Mouse (Mus musculus): ENCODE measurements around the gene Xndc1. TPM values are rescaled to one million over a fixed set of nuclear protein-coding genes. Genes with fewer than 3 reads are reported as not detected.

Gene Xndc1
- polyA plus RNA-seq, 1 experiment from 2014 or later: 34.4 TPM

GRCm38 (mm10) chr7:102101487-102101886 lies 36.2 kb downstream of the Xndc1 start, which contains the start of gene Art1:
Gene Art1, plus strand, starts transcription at chr7:102101743.
- Histone ChIP-seq H3K36me3 (ENCODE audit: insufficient read depth, low read length) (no peaks in the 10 kb centered on the region), H3K27me3 (ENCODE audit: insufficient read depth, low read length) (0 out of 2 replicates have a peak, but pooled peaks cover 3% of the 10 kb centered on the region), H3K4me2 (replicated peaks; ENCODE audit: low read depth, low read length) (no peak within 1 kb of the TSS; the same call in 1 of the 2 replicates), H3K4me3 (ENCODE audit: low read length) (no peak within 1 kb of the TSS), H3K27ac (ENCODE audit: low read length) (peak within 1 kb of the TSS; percentile 69), H3K9me3 (ENCODE audit: low read length) (no peaks in the 10 kb centered on the region), H3K4me1 (ENCODE audit: insufficient read depth, low read length) (peaks cover 25% of the 10 kb centered on the region), H3K9ac (replicated peaks; ENCODE audit: low read length) (no peak within 1 kb of the TSS)
- WGBS: 36% methylated on average over 5 of the region's 5 CpGs
- no peak for ATAC-seq (ENCODE audit: low FRiP score, low TSS enrichment)

GRCm38 (mm10) chr7:102102241-102102640 lies 36.9 kb downstream of the Xndc1 start:
- Histone ChIP-seq H3K9ac (replicated peaks; ENCODE audit: low read length) (no peak overlapping the region), H3K27me3 (ENCODE audit: insufficient read depth, low read length) (0 out of 2 replicates have a peak, but pooled peaks cover 3% of the 10 kb centered on the region), H3K4me2 (replicated peaks; ENCODE audit: low read depth, low read length) (no peak overlapping the region), H3K9me3 (ENCODE audit: low read length) (no peaks in the 10 kb centered on the region), H3K4me3 (ENCODE audit: low read length) (no peak overlapping the region), H3K36me3 (ENCODE audit: insufficient read depth, low read length) (no peaks in the 10 kb centered on the region), H3K27ac (ENCODE audit: low read length) (no peak overlapping the region), H3K4me1 (ENCODE audit: insufficient read depth, low read length) (peaks cover 31% of the 10 kb centered on the region)
- WGBS: 61% methylated on average over 8 of the region's 8 CpGs
- ATAC-seq (ENCODE audit: low FRiP score, low TSS enrichment): no peak

DNA sequence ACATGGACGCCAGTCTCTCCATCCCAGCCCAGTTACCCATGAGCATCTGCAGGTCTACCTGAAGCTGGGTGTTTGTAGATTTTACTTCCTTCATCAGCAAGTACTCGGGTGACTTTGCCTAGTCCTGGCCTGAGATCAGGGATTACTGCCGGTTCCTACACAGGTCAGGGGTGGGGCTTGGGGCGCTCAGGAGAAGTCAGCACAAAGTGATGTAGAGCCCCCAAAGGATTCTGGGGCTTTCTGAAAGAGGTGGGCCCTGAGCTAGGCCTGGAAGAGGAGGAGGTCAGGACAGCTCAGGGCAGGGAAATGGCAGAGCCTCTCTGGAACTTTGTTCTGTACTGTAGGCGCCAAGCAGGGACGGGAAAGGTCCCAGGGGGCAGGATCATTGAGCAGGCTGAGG lies 37.4 kb downstream of the Xndc1 start:
- 48% methylated on average over 6 of the region's 6 CpGs for WGBS

DNA sequence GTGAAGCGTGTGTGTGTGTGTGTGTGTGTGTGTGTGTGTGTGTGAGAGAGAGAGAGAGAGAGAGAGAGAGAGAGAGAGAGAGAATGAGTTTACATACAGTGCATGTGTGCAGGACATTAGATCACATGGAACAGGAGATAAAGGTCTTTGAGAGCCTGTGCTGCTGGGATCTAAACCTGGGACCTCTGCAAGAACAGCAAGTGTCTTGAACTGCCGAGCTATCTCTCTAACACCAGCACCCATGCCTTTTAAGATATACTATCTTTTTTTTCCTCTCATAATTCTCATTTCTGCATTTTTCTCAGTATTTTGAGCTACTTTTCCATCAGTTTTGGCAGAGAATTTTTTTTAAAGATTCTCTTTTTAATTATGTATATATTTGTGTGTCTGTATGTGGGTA lies 38.2 kb downstream of the Xndc1 start:
- Histone ChIP-seq H3K9ac (replicated peaks; ENCODE audit: low read length) (no peak overlapping the region), H3K4me2 (replicated peaks; ENCODE audit: low read depth, low read length) (no peak overlapping the region), H3K27ac (ENCODE audit: low read length) (no peak overlapping the region), H3K4me1 (ENCODE audit: insufficient read depth, low read length) (peaks cover 31% of the 10 kb centered on the region), H3K27me3 (ENCODE audit: insufficient read depth, low read length) (0 out of 2 replicates have a peak, but pooled peaks cover 3% of the 10 kb centered on the region), H3K9me3 (ENCODE audit: low read length) (no peaks in the 10 kb centered on the region), H3K4me3 (ENCODE audit: low read length) (no peak overlapping the region), H3K36me3 (ENCODE audit: insufficient read depth, low read length) (no peaks in the 10 kb centered on the region)
- 79% methylated on average over 2 of the region's 2 CpGs for WGBS
- ATAC-seq (ENCODE audit: low FRiP score, low TSS enrichment): no peak

More for the DNA sequence above, 37.4 kb downstream of the Xndc1 start:
- H3K4me2 ChIP-seq (replicated peaks; ENCODE audit: low read depth, low read length): no peak overlapping the region
- no peak for ATAC-seq (ENCODE audit: low FRiP score, low TSS enrichment)
- H3K4me3 ChIP-seq (ENCODE audit: low read length): no peak overlapping the region
- no peak overlapping the region for H3K9ac ChIP-seq (replicated peaks; ENCODE audit: low read length)
- no peak overlapping the region for H3K27ac ChIP-seq (ENCODE audit: low read length)
- no peaks in the 10 kb centered on the region for H3K36me3 ChIP-seq (ENCODE audit: insufficient read depth, low read length)
- no peaks in the 10 kb centered on the region for H3K9me3 ChIP-seq (ENCODE audit: low read length)
- H3K4me1 ChIP-seq (ENCODE audit: insufficient read depth, low read length): peaks cover 31% of the 10 kb centered on the region
- 0 out of 2 replicates have a peak, but pooled peaks cover 3% of the 10 kb centered on the region for H3K27me3 ChIP-seq (ENCODE audit: insufficient read depth, low read length)

- WGBS: 65% methylated on average over 5 of the region's 5 CpGs
- Histone ChIP-seq H3K27me3 (ENCODE audit: insufficient read depth, low read length) (no peaks in the 10 kb centered on the region), H3K27ac (ENCODE audit: low read length) (no peak overlapping the region), H3K4me2 (replicated peaks; ENCODE audit: low read depth, low read length) (no peak overlapping the region), H3K4me3 (ENCODE audit: low read length) (no peak overlapping the region), H3K36me3 (ENCODE audit: insufficient read depth, low read length) (no peaks in the 10 kb centered on the region), H3K4me1 (ENCODE audit: insufficient read depth, low read length) (peaks cover 29% of the 10 kb centered on the region), H3K9ac (replicated peaks; ENCODE audit: low read length) (no peak overlapping the region), H3K9me3 (ENCODE audit: low read length) (no peaks in the 10 kb centered on the region)
- ATAC-seq (ENCODE audit: low FRiP score, low TSS enrichment): no peak
Observed at GRCm38 (mm10) chr7:102104126-102104525, 38.8 kb downstream of the Xndc1 start.

DNA sequence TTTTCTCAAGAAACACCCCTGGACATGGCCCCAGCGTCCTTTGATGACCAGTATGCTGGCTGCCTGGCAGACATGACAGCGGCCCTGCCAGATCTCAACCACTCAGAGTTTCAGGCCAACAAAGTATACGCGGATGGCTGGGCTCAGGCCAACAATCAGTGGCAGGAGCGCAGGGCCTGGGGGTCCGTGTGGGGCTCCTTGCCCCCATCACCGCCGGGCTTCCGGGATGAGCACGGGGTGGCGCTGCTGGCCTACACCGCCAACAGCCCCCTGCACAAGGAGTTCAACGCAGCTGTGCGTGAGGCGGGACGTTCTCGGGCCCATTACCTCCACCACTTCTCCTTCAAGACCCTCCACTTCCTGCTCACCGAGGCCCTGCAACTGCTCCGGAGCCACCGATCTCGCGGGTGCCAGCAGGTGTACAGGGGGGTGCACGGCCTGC lies 41.4 kb downstream of the Xndc1 start:
- Histone ChIP-seq H3K9me3 (ENCODE audit: low read length) (no peaks in the 10 kb centered on the region), H3K9ac (replicated peaks; ENCODE audit: low read length) (peak overlapping the region; percentile 63), H3K27ac (ENCODE audit: low read length) (no peak overlapping the region), H3K27me3 (ENCODE audit: insufficient read depth, low read length) (no peaks in the 10 kb centered on the region), H3K4me2 (replicated peaks; ENCODE audit: low read depth, low read length) (peak overlapping the region; percentile 56), H3K4me3 (ENCODE audit: low read length) (peak overlapping the region; percentile 33), H3K4me1 (ENCODE audit: insufficient read depth, low read length) (peaks cover 9% of the 10 kb centered on the region; the same call in 1 of the 2 replicates), H3K36me3 (ENCODE audit: insufficient read depth, low read length) (no peaks in the 10 kb centered on the region)
- WGBS: 17% methylated on average over 23 of the region's 23 CpGs
- peak; percentile 46; the same call in 1 of the 2 replicates for ATAC-seq (ENCODE audit: low FRiP score, low TSS enrichment)

GRCm38 (mm10) chr7:102108206-102108605 lies 42.9 kb downstream of the Xndc1 start:
- H3K9me3 ChIP-seq (ENCODE audit: low read length): no peaks in the 10 kb centered on the region
- H3K4me2 ChIP-seq (replicated peaks; ENCODE audit: low read depth, low read length): no peak overlapping the region
- no peak for ATAC-seq (ENCODE audit: low FRiP score, low TSS enrichment)
- H3K27ac ChIP-seq (ENCODE audit: low read length): no peak overlapping the region
- peaks cover 7% of the 10 kb centered on the region; the same call in 1 of the 2 replicates for H3K4me1 ChIP-seq (ENCODE audit: insufficient read depth, low read length)
- H3K4me3 ChIP-seq (ENCODE audit: low read length): no peak overlapping the region
- no peaks in the 10 kb centered on the region for H3K27me3 ChIP-seq (ENCODE audit: insufficient read depth, low read length)
- H3K36me3 ChIP-seq (ENCODE audit: insufficient read depth, low read length): no peaks in the 10 kb centered on the region
- no peak overlapping the region for H3K9ac ChIP-seq (replicated peaks; ENCODE audit: low read length)
- WGBS: 89% methylated on average over 1 of the region's 1 CpGs

DNA sequence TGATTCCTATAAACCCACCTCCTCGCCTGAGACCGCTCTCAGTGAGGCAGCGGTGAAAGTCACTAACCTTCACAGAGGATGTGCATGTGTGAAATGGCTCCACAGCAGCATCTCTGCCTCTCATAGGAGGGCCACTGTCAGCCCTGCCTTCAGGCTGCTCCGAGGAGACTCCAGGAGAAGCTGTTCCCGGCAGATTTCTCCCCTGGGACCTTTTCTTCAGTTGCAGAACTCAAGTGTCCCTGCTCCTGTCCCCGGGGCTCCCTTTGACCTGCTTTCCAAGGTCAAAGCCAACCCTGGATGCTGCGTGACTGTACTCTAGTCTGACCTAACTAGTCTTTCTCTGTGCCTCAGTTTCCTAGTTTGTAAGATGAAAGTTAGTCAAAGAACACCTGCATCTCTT lies 43.9 kb downstream of the Xndc1 start, which contains the start of gene Art5:
Gene Art5, minus strand, starts transcription at position 319 of the 400 bp plus-strand sequence.
- Histone ChIP-seq H3K4me2 (replicated peaks; ENCODE audit: low read depth, low read length) (no peak within 1 kb of the TSS), H3K27ac (ENCODE audit: low read length) (no peak within 1 kb of the TSS), H3K4me3 (ENCODE audit: low read length) (no peak within 1 kb of the TSS), H3K4me1 (ENCODE audit: insufficient read depth, low read length) (peaks cover 7% of the 10 kb centered on the region; the same call in 1 of the 2 replicates), H3K27me3 (ENCODE audit: insufficient read depth, low read length) (no peaks in the 10 kb centered on the region), H3K9ac (replicated peaks; ENCODE audit: low read length) (no peak within 1 kb of the TSS), H3K36me3 (ENCODE audit: insufficient read depth, low read length) (no peaks in the 10 kb centered on the region), H3K9me3 (ENCODE audit: low read length) (no peaks in the 10 kb centered on the region)
- WGBS: 76% methylated on average over 7 of the region's 7 CpGs
- ATAC-seq (ENCODE audit: low FRiP score, low TSS enrichment): no peak

DNA sequence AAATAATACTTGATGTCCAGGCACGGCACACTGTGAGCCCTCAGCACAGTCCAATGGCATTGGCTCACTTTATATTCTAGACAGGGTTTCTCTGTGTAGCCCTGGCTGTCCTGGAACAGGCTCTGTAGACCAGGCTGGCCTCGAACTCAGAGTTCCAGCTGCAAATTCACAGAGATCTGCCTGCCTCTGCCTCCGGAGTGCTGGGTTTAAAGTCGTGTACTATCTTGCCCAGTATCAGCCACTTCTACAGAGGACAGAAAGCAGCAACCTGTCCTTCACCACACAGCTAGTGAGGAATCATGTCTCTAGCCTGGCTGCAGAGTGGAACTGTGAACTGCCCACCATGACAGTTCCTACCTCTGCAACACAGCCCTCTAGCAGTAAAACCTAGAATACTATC lies 44.4 kb downstream of the Xndc1 start:
- Histone ChIP-seq H3K36me3 (ENCODE audit: insufficient read depth, low read length) (no peaks in the 10 kb centered on the region), H3K9me3 (ENCODE audit: low read length) (no peaks in the 10 kb centered on the region)
- WGBS: 87% methylated on average over 4 of the region's 4 CpGs

DNA sequence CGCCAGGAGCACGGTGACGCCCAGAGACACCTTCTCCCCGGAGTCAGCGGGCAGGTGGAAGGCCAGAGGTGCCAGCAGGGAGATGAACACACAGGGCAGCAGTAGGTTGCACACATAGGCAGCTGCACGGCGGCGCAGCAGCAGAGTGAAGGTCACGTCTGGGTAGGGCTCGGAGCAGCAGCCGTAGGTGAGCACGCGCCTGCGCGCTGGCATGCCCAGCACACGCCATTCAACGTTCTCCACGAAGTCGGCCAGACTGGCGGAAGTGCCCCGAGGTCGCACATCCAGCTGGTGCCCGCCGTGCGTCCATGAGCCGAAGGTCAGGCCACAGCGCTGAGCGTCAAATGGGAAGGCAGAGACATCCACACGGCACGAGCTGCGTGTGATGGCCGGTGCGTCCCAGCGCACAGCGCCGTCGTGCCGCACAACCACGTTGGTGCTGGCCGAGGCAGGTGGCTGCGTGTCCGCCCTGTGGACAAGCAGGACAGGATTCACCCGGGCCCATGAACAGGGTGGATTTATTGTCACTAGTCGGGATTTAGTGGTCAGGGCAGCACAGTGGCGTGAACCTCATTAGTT lies 47.9 kb downstream of the Xndc1 start:
- Histone ChIP-seq H3K36me3 (ENCODE audit: insufficient read depth, low read length) (0 out of 2 replicates have a peak, but pooled peaks cover under 1% of the 10 kb centered on the region), H3K27ac (ENCODE audit: low read length) (no peak overlapping the region), H3K4me2 (replicated peaks; ENCODE audit: low read depth, low read length) (no peak overlapping the region), H3K4me3 (ENCODE audit: low read length) (no peak overlapping the region), H3K27me3 (ENCODE audit: insufficient read depth, low read length) (no peaks in the 10 kb centered on the region), H3K4me1 (ENCODE audit: insufficient read depth, low read length) (no peaks in the 10 kb centered on the region), H3K9ac (replicated peaks; ENCODE audit: low read length) (no peak overlapping the region), H3K9me3 (ENCODE audit: low read length) (no peaks in the 10 kb centered on the region)
- WGBS: 81% methylated on average over 45 of the region's 45 CpGs
- no peak for ATAC-seq (ENCODE audit: low FRiP score, low TSS enrichment)

More for the DNA sequence above, 44.4 kb downstream of the Xndc1 start:
- no peak overlapping the region for H3K4me2 ChIP-seq (replicated peaks; ENCODE audit: low read depth, low read length)
- no peak overlapping the region for H3K9ac ChIP-seq (replicated peaks; ENCODE audit: low read length)
- H3K27ac ChIP-seq (ENCODE audit: low read length): no peak overlapping the region
- no peaks in the 10 kb centered on the region for H3K27me3 ChIP-seq (ENCODE audit: insufficient read depth, low read length)
- no peak overlapping the region for H3K4me3 ChIP-seq (ENCODE audit: low read length)
- H3K4me1 ChIP-seq (ENCODE audit: insufficient read depth, low read length): peaks cover 7% of the 10 kb centered on the region; the same call in 1 of the 2 replicates
- ATAC-seq (ENCODE audit: low FRiP score, low TSS enrichment): no peak

Data from kidney, embryonic 16.5 days (tissue).